Mouse (Mus musculus): ENCODE results near the gene Filip1l.

The Filip1l gene

DNA sequence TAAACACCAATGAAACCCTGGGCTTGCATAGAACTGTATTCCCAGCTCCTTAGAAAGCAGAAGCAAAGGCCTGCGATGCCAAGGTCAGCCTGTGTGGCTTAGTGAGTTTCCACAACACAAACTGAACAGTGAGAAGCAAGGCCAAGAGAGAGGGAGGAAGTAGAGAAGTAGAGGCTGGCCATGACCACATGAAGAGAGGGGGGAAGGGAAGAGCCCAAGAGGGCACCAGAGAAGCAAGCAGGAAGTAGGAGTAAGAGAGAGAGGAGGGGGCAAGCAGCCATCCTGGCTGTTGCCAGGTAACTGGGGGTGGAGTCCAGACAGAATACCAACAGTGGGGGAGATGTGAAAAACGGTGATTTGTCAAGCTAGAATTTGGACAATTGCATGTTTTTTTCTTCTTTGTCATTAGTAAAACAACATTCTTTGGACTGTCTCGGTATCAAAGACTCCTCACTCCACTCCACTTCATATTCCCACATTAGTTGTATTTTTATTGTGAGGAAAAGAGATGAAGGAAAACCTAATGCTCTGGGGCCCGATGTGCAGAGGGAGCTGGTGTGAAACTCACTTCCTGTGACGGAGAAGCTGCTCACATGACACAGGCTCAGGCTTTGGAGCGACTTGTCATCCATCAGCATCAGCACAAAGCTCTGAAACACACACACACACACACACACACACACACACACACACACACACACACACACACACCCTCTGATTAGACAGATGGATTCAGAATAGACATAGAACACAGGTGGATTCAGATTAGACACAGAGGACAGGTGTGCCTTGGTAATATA, 70.3 kb downstream of the Filip1l start:
- in situ Hi-C loops (cut with MboI; ENCODE audit: unreplicated experiment in 2 of 2), result loop anchor here in 1 of 2 experiments (5.0 to 25.0 kb wide), 2 partner anchors 129 to 314 kb away; no protein-coding TSS in a partner anchor

DNA sequence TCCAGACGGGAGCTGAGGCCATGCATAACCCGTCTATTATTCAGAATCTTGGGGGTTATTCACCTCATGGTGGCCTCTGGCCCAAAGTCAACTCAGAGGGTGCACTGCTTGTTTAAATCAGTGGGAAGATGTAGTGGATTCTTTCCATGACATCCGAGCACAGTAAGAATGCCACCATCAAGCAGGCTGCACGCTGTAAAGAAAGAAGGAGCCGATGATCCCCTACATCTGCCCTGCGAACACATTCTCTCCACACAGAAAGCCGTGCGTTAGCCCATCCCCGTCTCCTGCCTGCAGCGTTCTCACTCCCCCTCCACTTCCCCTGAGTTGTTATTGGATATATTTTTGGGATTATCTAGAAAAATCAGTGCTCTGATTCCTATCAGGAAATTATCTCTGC, 73.8 kb downstream of the Filip1l start:
- in situ Hi-C loops (cut with MboI; ENCODE audit: unreplicated experiment in 2 of 2), result no loop called here

DNA sequence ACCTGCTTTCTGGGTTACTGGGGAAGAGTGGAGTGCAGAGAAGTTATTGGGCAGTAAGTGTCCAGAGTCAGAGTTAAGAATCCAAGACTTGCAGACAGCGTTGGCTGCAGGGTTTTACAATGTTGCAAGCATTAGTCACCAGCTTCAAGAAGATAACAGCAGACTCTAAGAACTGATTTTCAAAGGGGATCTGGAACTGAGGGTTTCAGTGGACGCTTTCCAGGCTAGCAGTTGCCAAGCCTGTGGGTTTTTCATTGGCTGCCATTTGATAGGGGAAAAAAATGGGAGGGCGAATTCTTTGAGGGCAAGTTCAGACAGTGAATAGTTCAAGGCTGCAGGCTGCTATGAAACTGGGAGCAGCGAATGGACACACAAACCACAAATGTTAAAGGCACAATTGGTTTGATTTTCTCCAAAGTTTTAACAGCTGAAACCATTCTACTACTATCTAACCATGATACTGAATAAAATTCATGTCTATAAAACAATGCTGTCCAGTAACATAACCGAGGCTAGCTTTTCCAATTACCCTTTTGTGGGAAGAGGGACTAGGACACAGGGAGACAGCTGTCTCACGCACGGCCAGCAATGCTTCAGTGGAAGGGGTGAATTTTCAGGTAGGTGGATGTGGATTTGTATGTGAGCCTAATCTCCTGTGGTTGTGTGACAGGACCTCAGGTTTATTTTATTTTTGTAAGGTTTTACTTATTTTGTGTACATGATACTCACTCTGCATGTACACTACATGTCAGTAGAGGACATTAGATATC, 74.8 kb downstream of the Filip1l start:
- in situ Hi-C loops (cut with MboI; ENCODE audit: unreplicated experiment in 2 of 2), result no loop called here

DNA sequence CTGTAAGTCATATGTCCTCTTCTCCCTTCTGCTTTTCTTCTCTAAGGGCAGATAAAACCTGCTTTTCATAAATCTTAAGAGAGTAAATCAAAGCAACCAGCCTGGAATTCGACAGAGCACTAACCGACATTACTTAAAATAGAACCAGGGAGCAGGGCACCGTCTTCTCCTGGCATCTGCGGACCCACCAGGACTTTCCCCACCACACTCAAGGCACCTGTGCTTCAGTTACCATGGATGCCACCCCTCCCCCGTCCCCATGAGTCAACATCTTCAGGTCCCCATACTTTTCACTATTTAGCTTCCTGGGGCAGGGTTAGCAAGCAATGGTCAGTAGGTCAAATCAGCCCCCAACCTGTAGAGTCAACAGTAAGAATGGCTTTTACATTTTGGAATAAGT, 76.1 kb downstream of the Filip1l start:
- in situ Hi-C loops (cut with MboI; ENCODE audit: unreplicated experiment in 2 of 2), result no loop called here

DNA sequence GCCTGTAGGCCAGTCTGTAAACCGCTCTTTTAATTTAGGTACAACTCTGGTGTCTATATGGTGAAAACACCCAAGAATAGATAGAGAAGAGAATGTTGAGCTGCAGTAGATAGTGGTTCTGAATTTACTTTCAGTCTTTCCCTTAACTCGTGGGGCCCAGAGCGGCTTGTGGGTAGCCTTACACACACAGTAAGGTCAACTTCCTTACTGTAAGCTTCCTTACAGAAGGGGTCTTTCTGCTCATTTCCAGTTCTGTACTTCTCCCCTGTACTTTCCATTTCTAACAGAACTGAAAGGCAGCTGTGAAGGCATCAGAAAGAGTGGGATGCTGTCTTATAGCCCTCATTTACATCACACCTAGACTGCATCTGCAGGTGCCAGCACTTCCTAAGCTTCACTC, 78.4 kb downstream of the Filip1l start:
- in situ Hi-C loops (cut with MboI; ENCODE audit: unreplicated experiment in 2 of 2), result loop anchor here in 1 of 2 experiments (5.0 kb wide), 1 partner anchor 36 kb away; no protein-coding TSS in a partner anchor

DNA sequence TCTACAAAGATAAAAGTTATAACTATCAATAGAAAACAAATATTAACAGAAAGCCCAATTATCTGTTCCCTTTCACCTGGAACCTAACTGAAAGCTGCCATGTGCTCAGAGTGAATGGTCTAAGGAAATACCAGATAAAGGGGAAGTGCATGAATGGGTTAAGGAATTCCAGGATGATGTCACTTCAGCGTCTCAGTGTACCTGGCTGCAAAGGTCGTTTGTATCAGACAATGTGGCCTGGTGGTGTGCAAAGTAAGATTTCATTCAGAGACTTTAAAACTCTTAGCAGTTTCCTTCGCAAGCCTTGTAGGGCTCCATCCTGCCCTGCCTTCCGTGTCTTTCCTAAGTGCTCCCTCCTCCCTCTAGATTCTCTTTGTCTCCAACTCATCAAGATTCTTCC, 80.3 kb downstream of the Filip1l start:
- in situ Hi-C loops (cut with MboI; ENCODE audit: unreplicated experiment in 2 of 2), result loop anchor here in 1 of 2 experiments (5.0 kb wide), 1 partner anchor 34 kb away; no protein-coding TSS in a partner anchor

DNA sequence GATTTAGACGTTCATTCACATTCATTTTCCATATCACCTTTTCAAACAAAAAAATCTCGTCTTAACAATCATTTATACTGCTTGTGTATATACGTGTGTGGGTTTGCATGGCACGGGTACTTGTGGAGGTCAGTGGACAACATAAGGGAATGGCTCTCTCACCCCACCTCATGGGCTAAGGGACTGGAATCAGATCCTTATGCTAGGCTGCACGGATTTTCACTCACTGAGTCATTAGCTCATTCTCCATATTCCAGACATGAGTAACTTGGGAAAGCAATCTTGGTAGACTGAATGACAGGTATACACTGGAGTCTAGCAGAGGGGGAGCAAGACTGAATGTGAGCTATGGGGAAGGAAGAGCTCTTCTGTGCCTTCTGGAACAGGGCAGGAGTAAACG, 80.8 kb downstream of the Filip1l start:
- in situ Hi-C loops (cut with MboI; ENCODE audit: unreplicated experiment in 2 of 2), result loop anchor here in 1 of 2 experiments (5.0 kb wide), 1 partner anchor 34 kb away; no protein-coding TSS in a partner anchor

DNA sequence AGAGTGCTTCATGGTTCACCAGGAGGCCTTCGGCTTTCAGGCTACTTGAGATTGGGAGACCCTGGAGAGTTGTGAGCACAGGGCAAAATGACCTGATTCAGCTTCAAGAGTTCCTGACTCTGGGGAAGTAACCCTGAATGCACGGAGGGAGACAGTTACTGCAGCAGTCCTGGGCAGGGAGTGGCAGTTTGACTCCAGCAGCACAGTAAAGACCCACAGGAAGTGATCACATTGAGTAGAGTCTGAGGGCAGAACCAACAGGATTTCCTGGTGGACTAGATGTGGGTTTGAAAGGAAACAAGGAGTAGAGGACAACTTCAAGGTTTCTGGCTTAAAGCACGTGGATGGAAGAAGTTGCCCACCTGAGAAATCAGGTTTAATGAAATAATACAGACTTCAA, 81.7 kb downstream of the Filip1l start:
- in situ Hi-C loops (cut with MboI; ENCODE audit: unreplicated experiment in 2 of 2), result loop anchor here in 1 of 2 experiments (5.0 kb wide), 1 partner anchor 33 kb away; no protein-coding TSS in a partner anchor

DNA sequence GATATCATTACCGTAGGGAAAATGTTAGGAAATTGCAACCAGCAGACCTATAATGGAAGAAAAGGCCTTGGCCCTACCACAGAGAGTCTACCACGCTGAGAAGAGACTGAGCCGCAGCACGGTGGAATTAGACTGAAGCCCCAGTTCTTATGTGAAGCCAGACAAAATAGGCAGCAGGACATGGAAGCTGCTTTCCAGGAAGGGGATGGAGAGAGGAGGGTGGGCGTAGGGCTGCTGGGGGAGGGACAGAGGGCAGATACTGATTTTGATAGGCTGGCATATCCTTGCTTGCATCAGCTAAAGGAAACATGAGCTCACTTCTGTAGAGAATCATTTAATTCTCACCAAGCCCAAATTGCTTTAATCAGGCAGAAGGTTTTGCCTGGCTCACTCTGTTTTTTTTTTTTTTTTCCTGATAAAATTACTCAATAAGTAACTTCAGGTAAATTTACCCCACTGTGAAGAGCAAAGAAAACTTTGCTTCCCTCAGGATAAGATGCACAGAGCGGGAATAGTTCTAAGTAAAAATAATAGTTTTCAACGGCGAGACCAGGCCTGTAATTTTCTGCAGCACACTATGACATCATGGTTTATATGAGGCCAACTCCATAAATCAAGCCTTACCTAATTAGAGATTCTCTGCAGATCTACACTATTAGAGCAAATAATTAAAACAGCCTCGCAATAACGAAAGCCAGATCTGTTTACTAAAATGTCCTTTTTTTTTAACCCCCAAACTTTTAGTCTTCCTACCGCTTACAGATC, 84.8 kb downstream of the Filip1l start:
- in situ Hi-C loops (cut with MboI; ENCODE audit: unreplicated experiment in 2 of 2), result no loop called here

DNA sequence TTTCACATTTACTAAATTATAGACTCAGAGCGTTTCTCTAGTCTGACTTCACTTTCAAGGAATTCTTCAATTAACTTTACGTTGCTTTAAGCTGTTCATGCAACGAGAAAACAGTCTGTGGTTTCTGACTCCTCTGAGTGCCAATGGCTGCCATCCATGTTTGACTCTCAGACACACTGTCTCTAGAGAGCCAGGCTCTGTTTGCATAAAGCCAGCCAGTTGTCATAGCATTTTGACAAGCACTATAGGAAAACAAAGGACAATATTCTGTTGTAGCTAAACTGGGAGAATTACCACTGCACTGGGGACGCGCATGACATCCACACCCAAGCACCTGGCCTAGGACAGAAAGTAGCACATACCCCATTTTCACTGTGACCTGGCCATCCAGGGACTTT, 85.4 kb downstream of the Filip1l start:
- in situ Hi-C loops (cut with MboI; ENCODE audit: unreplicated experiment in 2 of 2), result no loop called here

DNA sequence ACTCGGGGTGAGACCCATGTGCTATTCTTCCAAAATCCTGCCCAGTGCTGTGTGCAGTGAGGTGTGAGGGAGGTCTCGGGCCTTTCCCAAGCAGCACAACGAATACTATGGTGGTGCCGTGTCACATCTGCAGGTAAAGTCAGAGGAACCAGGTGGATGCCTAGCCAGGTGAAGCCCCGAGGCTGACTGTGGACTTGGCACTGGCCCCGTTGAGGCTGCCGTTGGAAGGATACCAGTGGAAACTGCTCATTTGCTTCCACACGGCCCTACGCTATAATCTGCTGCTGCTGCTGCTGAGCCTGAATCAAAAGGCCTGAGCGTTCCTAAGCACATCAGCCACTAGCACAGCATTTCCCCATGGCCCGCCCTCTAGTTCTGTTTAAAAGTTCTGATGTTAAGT, 86.3 kb downstream of the Filip1l start:
- in situ Hi-C loops (cut with MboI; ENCODE audit: unreplicated experiment in 2 of 2), result no loop called here

DNA sequence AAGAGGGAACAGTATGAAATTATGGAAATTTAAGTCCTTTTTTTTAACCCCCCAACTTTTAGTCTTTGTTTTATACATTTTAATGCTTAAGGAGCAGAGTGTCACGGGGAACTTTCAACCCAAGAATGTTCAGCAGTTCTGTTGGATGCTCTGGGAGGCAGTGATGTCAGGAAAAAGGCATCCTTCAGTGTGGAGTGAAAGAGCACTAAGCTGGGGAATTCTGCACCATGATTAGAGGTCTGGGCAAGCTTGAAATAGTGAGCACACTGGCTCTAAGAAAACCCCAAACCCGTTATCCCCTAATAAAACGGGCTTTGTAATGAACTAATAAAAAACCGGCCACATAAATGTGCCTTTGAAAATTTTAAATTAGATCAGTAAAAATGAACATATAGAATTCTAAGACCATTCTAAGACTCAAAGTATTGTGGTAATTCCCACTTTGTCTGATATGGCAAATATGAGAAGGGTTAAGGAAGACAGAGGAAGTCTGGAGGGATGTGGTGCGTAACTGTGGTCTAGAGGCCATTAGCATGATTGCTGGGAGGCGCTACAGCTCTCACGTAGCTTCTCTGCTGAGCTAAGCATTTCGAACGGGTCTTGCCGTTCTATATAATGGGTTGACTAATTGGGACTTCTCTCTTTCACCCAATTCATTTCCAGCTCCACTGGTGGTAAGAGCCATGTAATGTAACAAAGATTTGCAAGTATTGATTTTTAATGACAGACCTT, 88.0 kb downstream of the Filip1l start:
- in situ Hi-C loops (cut with MboI; ENCODE audit: unreplicated experiment in 2 of 2), result no loop called here

DNA sequence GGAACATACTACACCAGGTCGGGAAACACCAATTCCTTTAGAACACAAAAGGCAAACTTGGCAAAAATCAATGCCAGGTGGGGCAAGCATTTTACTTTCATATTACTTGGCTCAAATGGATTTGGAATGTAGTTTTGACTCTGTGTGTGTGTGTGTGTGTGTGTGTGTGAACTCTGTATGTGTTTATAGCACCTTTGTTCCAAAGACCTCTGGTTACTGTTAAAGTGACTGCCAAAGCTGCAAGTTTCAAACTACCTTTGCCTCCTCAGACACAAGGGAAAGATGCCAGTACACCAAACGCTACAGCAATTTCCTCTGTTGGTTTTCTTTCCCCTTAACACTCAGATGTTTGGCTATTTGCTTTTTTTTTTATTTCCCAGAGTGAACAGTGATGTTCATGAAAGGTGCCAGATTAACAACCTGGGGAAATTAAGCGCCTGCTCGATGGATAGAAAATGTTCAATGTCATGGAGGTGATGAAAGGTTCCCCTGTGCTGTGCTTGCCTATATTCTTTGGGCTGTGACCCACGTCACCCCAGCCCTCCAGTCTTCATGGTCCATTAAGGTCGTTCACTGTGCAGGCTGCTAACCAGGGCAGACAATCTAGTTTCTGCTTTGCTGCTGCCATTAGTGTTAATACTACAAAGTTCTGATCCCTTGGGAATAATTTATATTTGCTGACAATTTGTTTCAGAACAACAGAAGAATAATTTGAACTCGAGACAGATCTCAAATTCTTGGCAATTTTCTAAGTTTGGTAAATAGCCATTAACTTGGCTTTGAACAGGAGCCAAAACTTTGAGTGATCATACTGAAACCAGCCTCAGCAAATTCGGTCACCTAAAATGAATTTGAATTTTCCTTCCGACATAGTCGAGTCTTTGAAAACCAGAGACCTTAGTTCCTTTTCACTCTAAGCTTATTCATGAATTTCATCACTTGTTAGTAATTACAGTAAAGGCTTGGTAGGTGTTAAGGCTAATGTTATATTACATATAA, 92.5 kb downstream of the Filip1l start:
- in situ Hi-C loops (cut with MboI; ENCODE audit: unreplicated experiment in 2 of 2), result no loop called here

DNA sequence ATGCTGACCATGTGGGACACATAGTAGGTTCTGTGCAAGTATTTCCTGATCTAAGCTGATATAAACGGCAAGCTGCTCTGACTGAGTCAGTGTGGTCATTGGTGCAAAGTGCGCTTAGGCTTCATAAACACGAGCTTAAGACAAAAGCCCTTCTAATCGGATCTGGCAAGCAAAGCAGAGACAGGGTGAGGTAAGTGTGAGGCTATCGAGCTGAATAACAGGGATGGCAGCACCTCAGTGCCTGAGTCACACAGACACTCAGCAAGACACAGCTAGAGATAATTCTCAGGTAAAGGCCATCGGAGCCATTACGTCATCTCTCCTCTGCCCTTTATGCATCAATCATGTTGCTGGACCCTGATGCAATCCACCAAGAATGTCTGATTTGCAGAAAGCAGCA, 100.1 kb downstream of the Filip1l start:
- in situ Hi-C loops (cut with MboI; ENCODE audit: unreplicated experiment in 2 of 2), result no loop called here

DNA sequence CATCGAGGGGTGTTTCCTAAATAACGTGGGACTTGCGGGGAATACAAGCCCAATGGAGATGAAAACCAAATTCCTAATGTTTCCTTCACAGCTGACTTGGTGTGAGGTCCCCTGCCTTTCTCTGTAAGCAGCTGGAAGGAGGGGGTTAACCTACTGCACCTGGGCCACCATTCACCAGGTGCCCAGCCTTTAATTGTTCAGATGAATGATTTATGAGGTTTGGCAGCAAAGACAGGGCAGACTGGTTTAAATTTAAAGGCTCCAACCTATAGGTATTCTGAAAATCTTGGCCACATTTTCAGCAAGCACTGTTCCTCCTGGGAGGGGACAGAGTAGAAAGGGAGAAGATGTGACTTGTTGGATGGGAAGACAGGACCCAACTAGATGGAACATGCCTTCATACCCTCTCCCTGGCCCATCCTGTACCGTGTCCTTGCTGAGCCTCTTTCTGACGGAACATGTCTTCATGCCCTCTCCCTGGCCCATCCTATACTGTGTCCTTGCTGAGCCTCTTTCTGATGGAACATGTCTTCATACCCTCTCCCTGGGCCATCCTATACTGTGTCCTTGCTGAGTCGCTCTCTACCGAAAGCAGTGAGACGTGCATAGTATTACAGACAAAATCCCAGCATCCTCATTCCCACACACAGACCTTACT, 101.3 kb downstream of the Filip1l start:
- in situ Hi-C loops (cut with MboI; ENCODE audit: unreplicated experiment in 2 of 2), result no loop called here

DNA sequence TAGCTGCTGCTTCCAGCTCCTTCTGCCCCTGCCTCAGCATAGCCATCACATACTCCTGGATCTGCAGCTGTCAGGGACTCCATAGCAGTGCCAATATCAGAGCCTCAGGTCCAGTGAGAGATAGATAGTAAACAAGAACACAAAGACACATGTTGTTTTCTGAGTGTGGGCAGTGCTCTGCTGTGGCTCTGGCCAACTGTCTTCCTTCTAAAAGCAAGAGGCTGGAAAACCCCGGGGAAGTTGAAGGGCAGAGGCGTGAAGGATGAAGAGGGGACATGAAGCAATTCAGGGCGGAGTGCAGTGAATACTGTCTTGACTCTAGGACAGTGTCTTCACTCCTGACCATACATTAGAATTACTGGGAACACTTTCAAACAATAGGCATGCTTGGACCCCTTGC, 102.7 kb downstream of the Filip1l start:
- in situ Hi-C loops (cut with MboI; ENCODE audit: unreplicated experiment in 2 of 2), result no loop called here

DNA sequence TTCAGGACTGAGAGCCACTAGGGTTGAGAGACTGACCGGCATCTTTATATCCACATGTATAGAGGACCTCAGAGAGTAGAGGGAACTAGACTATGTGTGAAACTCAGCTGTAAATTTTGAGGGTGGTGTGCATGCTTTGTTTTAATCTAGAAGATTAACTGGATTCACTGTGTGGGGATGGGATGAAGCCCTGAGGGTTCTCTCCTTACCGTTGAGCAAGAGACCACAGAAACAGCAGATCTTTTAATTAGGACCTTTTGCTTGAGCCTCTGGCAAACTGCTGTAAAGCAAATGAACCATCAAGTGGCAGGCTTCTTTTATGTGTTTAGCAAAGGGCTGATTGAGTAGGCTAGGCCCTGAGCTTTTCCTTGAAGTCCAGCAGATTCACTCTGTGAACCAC, 103.1 kb downstream of the Filip1l start:
- in situ Hi-C loops (cut with MboI; ENCODE audit: unreplicated experiment in 2 of 2), result no loop called here

DNA sequence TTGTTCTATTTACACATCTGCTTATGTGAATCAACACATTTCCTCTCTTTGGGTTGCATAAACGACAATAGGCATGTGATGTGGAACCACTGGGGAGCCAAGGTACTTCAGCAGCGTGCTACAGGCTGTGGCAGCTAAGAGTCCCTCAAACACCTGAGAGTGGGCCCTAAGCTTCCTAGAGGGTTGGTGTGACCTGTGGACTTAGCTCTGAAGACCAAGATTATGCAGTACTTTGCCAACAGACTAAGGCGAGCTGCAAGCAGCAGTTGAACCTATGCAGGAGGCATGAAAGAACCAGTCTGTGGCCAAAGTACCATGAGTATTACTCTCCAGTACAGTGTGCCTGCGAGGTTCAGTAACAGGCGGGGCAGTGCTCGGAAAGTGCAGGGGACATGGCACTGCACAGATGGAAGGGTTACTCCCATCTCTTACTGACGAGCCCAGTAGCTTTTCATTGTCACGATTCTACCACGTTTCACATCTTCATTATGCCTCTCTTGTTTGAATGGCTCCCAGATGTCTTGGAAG, 112.6 kb downstream of the Filip1l start:
- in situ Hi-C loops (cut with MboI; ENCODE audit: unreplicated experiment in 2 of 2), result loop anchor here in 1 of 2 experiments (5.0 kb wide), 1 partner anchor 33 kb away; no protein-coding TSS in a partner anchor
